Mouse (Mus musculus) effector memory CD4-positive, alpha-beta T cell, adult 5 months (primary cell): Measurements from ENCODE around the gene Stip1. TPM values are rescaled to one million over a fixed set of nuclear protein-coding genes. Genes with fewer than 3 reads are reported as not detected.

Experiments
- polyA plus RNA-seq: library from polyadenylated mRNA; unstranded; fragments of 100-300 nt; shearing (Covaris generic); gene quantifications from one replicate; pipeline ENCODE4 v1.2.1, GENCODE M21; 2017

Gene Stip1
- 197 TPM for polyA plus RNA-seq

DNA sequence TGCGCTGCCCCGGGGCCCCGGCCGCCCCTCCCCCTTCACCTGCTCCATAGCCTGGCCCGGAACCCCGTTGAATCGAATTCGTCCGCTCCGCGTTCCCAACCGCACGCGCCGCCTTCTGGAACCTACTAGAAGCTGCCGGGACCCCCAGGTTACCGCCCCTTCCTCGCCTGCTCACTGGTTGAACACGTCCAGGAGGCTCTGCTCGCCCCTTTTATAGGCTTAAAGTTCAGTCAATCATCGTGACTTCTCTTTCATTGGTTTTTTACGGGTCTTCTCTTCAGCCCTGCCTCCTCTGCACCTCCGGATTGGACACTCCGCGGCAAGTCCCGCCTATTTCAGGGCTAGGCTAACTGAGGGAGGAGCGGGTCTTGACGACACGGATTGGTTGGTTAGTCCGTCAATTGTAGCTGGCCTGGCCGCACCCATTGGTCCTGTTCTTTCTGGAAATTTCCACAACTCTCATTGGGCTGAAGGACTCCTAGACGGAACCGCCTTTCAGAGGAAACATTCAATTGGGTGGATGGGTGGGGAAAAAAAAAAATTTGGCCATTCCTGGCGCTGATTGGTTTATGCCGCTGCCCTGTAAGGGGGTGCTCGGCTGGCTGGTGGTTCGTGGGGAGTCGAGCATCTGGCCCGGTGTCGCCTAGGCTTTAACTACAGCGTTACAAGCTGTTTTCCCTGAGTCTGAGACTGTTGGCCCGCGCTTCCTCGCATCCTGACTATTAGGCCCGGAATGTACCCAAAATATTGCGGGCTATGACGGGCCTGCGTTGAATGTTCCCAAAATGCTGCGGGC is at the start of gene Stip1:
Gene Stip1, minus strand, starts transcription at position 127 of the 796 bp plus-strand sequence.

DNA sequence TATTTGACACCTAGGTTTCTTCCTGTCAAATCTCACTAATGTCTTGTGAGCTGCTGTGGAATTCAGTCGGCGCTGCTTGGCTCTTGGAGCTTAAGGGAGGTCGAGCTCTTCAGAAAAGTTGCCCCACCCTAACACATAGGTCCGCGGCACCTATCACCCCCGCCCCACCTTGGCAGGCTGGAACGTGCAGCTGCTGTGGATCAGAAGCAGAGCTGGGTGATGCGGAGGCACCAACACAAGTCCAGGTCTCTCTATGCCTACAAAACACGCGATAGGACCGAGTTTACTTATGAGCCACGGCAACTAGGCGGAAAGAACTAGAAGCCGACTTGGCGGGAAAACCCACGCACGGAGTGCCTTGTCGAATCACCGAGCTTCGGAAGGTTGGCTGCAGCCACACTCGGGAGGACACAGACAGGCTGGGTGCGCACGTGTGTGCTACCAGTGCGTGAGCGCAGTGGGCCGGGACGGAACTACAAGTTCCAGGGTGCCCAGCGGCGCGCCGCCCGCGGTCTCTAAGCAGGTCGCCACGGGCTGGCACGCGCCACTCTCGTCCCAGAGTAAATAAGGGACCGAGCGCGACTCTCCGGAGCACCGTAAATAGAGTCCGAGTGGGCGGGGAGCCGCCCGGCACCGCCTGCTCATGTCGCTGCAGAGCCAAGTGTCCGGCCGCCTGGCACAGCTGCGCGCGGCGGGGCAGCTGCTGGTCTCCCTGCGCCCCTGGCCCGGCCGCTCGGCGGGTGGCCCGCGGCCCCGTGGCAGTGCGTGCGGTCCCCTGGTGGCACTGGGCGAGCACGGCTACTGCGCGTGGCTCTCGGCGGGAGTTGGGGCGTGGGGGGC is 16.7 kb upstream of the Stip1 start, which contains the start of gene Macrod1:
Gene Macrod1, plus strand, starts transcription at position 563 of the 840 bp plus-strand sequence.

DNA sequence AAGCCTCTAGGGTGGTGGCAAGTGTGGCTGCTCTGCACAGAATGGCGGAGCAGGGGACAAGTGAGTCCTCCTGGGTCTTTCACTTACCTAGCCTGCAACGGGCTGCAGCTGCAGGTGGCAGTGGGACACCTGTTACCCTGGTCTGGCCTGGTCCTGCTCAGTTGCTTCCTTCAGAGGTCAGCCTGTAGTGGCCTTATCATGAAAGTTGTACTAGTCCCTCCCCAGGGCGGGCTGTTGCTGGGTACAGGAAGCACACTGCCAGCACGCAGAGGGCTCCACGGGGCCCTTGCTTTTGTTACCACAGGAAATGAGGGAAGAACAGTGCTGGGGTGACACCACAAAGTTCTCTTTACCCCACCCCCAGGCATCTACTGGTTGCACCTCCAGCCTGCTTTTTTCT is 20.6 kb downstream of the Stip1 start, which contains the start of gene Fermt3:
Gene Fermt3, minus strand, starts transcription at position 279 of the 400 bp plus-strand sequence.

DNA sequence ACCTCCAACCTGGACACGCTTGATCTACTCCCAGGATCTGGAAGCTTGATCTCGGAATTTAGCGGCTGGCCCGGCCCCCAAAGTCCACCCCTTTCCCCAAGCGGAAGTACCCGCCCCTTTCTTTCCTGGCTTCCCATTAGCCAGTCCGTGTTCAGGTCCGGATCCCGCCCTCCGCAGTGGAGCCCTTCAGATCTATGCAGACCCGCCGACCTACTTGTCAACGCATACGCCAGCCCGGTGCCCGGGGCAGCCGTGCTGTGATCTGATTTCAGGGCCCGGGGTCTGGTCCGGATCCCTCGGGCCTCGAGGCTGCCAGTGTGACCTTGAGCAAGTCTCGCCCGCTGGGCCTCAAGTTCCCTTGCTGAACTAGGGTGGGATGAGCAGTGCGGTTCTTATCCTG is 43.8 kb downstream of the Stip1 start, which contains the start of the genes Nudt22 and Trpt1:
Gene Nudt22, minus strand, starts transcription at position 112 of the 400 bp plus-strand sequence.
Gene Trpt1, plus strand, starts transcription at position 126 of the 400 bp plus-strand sequence.

DNA sequence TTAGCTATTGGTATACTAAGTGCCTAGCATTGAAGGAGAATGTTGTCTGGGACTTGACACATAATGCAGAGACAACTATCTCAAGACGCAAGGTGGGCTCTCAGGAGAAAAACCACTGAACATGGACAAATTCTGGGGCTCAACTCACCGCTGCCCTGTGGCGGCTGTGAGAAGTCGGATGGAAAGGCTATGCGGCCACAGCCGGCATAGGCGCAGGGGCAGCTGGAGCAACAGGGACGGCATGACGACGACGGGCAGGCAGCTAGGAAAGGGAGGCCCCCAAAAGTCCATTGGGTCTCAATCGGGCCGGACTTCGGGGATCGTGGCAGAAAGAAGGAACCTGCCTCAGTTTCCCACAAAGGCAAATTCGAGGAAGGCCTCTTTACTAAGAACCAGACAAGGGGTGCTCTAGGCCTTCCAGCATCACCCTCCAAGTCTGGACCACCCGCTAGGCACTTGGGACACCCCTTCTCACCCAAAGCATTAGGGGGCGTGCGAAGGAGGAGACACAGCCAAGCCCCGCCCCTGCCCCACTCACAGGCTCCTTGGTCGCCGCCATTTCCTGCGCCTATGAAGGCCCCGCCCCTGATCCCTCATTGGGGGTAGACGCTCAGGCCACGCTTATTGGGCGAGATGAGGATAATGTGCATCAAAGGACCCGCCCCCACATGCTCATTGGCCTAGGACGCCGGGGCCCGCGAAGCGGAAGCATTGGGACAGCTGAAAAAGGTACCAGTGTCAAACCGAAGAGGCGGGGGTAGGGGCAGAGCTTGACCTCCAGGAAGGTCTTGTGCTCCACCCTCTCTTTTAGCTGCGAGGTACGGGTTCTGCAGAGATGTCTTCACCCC is 47.5 kb downstream of the Stip1 start, which contains the start of gene Dnajc4:
Gene Dnajc4, minus strand, starts transcription at position 562 of the 848 bp plus-strand sequence.

DNA sequence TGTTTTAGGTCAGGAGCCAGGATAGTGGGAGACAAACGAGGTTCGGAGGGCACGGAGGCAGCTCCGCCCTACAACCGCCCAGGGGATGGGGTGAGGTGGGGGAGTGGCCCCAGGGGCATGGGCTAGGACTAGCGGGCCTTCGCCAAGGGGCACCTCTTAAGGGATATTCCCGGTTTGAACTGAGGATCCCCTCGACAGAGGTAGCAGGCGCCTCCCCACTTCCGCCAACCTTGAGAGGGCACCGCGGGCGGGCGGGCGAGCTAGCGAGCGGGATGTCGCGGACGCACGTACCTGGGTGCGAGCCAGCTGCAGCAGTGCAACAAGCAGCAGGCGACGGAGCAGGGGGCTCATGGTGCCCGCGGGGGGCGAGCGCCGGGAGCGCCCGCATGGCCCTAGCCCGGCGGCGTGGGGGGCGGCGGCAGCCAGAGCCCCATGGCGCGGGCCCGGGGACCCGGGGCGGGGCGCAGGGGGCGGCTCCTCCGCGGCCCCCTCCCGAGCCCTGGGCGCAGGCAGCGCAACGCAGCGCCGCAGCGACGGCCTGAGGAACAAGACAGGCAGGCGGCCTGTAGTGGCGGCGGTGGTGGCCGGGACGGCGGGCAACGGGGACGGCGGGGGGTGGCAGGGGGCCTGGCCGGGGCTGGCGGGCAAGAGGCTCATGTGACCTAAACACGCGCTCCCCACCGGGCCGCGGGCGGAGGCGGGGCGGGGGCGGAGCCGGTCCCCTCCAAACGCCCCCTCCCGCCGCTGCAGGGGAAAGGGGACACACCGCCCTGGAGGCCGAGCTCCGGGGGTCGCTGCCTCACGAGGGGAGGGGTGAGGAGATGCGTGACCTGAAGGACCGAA is 52.5 kb downstream of the Stip1 start, which contains the start of gene Vegfb:
Gene Vegfb, minus strand, starts transcription at position 591 of the 843 bp plus-strand sequence.

DNA sequence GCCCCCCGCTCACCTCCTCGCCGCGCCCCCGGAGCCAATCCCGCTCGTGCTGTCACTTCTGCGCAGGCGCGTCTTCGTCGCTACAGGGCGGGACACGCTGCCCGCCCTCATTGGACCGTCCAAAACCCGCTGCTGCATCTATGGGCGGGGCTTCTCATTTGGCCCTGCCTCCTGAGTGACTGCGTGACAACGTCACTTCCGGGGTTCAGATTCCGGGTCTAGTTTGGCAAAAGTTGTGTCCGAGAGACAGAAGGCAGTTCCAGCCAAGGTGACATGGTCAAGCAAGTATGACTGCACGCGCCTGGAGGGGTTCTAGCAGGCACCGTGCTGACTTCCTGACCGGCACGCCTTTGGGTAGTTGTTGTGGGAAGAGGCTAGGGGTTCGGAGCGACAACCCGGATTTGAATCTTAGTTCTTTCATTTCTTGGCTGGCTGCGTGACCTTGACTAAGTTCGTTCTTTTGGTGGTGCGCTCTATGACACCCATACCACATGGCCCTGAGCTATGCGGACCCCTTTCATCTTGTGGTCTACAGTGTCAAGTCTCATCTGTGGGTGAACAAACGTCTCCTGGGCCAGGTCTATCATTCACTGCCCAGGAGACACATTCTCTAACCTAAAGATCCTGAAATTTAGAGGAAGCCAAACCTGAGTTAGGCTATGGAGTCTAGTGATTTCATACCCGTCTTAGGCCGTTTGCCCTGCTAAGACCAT is 59.2 kb downstream of the Stip1 start, which contains the start of gene Fkbp2:
Gene Fkbp2, minus strand, starts transcription at position 121 of the 713 bp plus-strand sequence.

DNA sequence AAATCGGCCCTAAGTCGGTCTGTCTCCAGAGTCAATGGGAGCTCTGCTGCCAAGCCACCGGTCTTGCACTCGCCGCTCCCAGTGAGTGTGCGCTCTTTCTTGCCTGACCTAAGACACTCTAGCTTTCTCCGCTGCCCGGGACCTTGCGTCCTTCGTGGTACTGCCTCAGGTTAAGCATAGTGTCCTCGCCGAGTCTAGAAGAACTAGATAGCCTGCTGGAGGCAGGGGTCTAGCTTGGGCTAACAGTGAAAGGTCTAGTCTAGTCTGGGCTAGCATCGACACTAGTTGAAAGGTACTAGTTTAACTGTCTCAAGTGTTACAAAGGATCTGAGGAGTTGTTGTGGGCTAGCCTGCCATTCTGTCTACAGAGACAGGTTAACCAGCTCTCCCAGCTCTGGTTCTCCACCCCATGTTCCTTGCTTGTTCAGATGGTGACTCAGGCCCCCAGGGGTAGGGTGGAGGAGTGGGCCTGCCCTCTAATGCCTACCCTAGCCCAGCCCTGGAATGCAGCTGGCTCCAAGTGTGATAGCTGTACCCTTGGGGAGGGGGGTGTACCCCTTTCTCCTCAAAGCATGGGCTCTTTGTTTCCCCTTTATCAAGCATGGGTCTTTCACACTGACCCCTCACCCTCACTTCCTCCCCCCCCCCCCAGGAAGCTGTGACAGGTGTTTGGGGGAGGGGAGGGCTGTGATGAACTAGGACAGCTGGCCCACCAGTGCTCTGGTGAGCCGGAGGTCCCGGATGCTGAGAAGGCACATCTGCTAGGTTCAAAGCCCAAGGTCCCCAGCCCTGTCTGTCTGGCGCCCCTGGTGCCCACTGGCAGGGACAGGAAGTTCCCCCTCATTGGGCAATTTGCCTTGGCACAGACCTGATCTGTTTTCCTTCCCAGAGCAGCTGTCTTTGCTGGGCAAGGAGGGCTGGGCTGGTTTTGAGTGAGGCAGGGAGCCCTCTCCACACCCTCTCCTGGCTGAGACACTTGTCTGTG is 63.9 kb downstream of the Stip1 start, which contains the start of gene Plcb3:
Gene Plcb3, minus strand, starts transcription at position 934 of the 985 bp plus-strand sequence.

DNA sequence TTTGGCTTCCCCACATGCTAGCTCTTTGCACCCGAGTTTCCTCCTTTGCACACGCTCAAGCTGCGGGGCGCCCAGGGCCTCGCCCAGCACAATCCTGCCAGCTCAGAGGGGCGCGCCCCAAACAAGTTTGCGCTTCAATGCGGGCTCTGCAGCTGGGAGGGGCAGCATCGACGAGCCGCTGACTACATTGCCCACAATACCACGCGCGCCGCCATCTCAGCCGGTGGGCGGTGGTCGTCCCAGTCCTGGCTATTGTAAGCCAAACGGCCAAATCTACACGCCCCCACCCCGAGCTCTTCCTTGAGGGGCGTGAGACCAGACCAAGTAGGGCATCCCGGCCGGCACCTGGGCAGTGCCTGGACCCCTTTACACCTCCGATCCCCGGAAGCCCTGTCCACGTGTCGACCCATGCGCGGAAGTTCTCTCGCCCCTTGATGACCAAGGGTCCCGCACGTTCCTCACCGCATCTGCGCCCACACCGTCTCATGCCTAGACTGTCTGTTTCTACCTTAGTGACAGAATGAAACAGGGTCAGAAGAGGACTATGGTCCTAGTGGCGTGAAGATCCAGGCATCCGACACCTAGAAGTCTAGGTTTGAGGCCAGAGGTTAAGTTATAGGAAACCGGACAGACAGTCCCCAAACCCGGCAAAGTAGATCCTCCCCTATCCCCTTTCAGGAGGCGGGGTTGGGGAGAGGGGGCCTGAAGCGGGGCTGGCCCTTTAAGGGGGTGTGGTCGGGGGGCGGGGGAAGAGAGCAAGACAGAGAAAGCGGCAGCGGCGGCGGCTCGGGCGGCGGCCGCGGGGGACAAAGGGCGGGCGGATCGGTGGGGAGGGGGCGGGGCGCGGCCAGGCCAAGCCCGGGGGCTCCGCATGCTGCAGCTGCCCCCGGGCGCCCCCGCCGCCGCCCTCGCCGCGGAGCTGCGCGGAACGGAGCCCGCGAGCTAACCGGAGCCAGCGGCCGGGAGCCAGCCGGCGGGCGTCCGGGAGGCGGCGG is 65.3 kb downstream of the Stip1 start, which contains the start of gene Ppp1r14b:
Gene Ppp1r14b, plus strand, starts transcription at position 758 of the 995 bp plus-strand sequence.

Other genes starting within 250 kb of the Stip1 start
- 36.4 TPM for gene Rps6ka4, start 199.3 kb downstream of the Stip1 start, polyA plus RNA-seq
- gene Ccdc88b, start 181.8 kb downstream of the Stip1 start, polyA plus RNA-seq: 43.5 TPM
- gene Trmt112, start 130.3 kb downstream of the Stip1 start, polyA plus RNA-seq: 142 TPM
- gene Prdx5, start 129.9 kb downstream of the Stip1 start, polyA plus RNA-seq: 133 TPM
- gene Esrra, start 118.2 kb downstream of the Stip1 start, polyA plus RNA-seq: 18.2 TPM
- not detected for gene Catsperz, start 114.6 kb downstream of the Stip1 start, polyA plus RNA-seq
- gene Kcnk4, start 105.5 kb downstream of the Stip1 start, polyA plus RNA-seq: not detected
- gene Bad, start 98.1 kb downstream of the Stip1 start, polyA plus RNA-seq: 13.8 TPM
- 7.7 TPM for gene Gpr137, start 97.5 kb downstream of the Stip1 start, polyA plus RNA-seq
- 107 TPM for gene Ppp1r14b, start 65.0 kb downstream of the Stip1 start, polyA plus RNA-seq
- gene Plcb3, start 63.5 kb downstream of the Stip1 start, polyA plus RNA-seq: 12.8 TPM
- 21.5 TPM for gene Fkbp2, start 59.5 kb downstream of the Stip1 start, polyA plus RNA-seq
- gene Vegfb, start 52.3 kb downstream of the Stip1 start, polyA plus RNA-seq: 8.6 TPM
- 43.3 TPM for gene Dnajc4, start 47.4 kb downstream of the Stip1 start, polyA plus RNA-seq
- gene Nudt22, start 43.9 kb downstream of the Stip1 start, polyA plus RNA-seq: 8.8 TPM
- gene Trpt1, start 43.8 kb downstream of the Stip1 start, polyA plus RNA-seq: 9.1 TPM
- gene Fermt3, start 20.5 kb downstream of the Stip1 start, polyA plus RNA-seq: 211 TPM
- 20.5 TPM for gene Macrod1, start 16.8 kb upstream of the Stip1 start, polyA plus RNA-seq
- gene Flrt1, start 65.8 kb upstream of the Stip1 start, polyA plus RNA-seq: not detected
- gene Otub1, start 166.3 kb upstream of the Stip1 start, polyA plus RNA-seq: 57.0 TPM
- gene Cox8a, start 177.6 kb upstream of the Stip1 start, polyA plus RNA-seq: 416 TPM
- gene Naa40, start 201.2 kb upstream of the Stip1 start, polyA plus RNA-seq: 35.8 TPM
- gene Rcor2, start 227.4 kb upstream of the Stip1 start, polyA plus RNA-seq: 1.7 TPM